17 mouse cellular contexts compared by ENCODE assay signal in the genomic region with DNA sequence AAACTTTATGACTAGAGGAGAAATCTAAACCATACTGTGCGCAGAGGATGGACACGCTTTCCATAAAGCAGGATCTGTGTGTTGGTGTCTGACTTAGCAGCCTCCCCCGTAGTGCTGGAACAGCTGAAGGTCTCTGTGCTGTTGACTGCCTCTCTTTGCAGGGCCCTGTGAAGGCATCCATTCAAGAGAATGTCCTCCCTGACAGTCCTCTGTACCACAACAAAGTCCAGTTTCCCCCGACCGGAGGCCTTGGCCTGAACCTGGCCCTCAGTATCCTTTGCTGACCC.
"Had no signal": no experiment of that assay in that cellular context is flagged by ENCODE, and none has a peak within 500 bp of the region (broad histone marks: within the 10 kb centered on the region; RNA-seq: fewer than 3 reads in every experiment).

No protein-coding gene starts in this region.

- H3K4me1 ChIP-seq: megakaryocyte, embryonic 14.5 days; midbrain, embryonic 13.5 days; midbrain, embryonic 15.5 days; neural tube, embryonic 12.5 days; stomach, embryonic 15.5 days had no signal

- H3K9ac ChIP-seq: liver, embryonic 13.5 days; liver, embryonic 15.5 days; liver, postnatal 0 days; lung, embryonic 14.5 days; midbrain, embryonic 13.5 days; midbrain, embryonic 15.5 days; neural tube, embryonic 12.5 days; stomach, embryonic 15.5 days had no signal

- H3K4me3 ChIP-seq: liver, embryonic 13.5 days; liver, embryonic 15.5 days; megakaryocyte, embryonic 14.5 days; midbrain, embryonic 13.5 days; midbrain, embryonic 15.5 days; neural tube, embryonic 12.5 days; stomach, embryonic 15.5 days had no signal

- ATAC-seq: liver, postnatal 0 days had no signal

- H3K9me3 ChIP-seq: liver, embryonic 13.5 days; liver, embryonic 15.5 days; megakaryocyte, embryonic 14.5 days; midbrain, embryonic 13.5 days; midbrain, embryonic 15.5 days; neural tube, embryonic 12.5 days; stomach, embryonic 15.5 days had no signal

- DNase-seq: liver, embryonic 13.5 days; liver, postnatal 0 days; lung, embryonic 14.5 days; right cerebral cortex, postnatal 14 days; thymus, adult 2 months; thymus, postnatal 25 days; thymus, postnatal 4 days had no signal

- H3K4me2 ChIP-seq: liver, embryonic 11.5 days; liver, embryonic 13.5 days; liver, embryonic 15.5 days; lung, embryonic 14.5 days; midbrain, embryonic 11.5 days; midbrain, embryonic 13.5 days; midbrain, embryonic 15.5 days; neural tube, embryonic 12.5 days; stomach, embryonic 15.5 days had no signal

- H3K27ac ChIP-seq: liver, embryonic 13.5 days; liver, embryonic 15.5 days; macrophage; midbrain, embryonic 13.5 days; midbrain, embryonic 15.5 days; neural tube, embryonic 12.5 days; stomach, embryonic 15.5 days; stomach, postnatal 0 days had no signal

- H3K27me3 ChIP-seq: liver, embryonic 13.5 days; liver, embryonic 15.5 days; megakaryocyte, embryonic 14.5 days; midbrain, embryonic 13.5 days; midbrain, embryonic 15.5 days; neural tube, embryonic 12.5 days; stomach, embryonic 15.5 days had no signal
